Mouse (Mus musculus) cortical plate, adult 2 months (tissue): ENCODE results near the gene Adsl. TPM values are rescaled to one million over a fixed set of nuclear protein-coding genes. Genes with fewer than 3 reads are reported as not detected.

ENCODE experiments used
- H3K27ac ChIP-seq: fragments of 200-500 bp; 2 replicates; pipeline ENCODE4 v1.5.1; 2012; ENCODE audit warnings: low read length, control low read depth, inconsistent platforms; ENCODE audit not compliant: insufficient read depth
- H3K4me1 ChIP-seq: fragments of 200-500 bp; 2 replicates; pipeline ENCODE4 v1.6.1; 2011; ENCODE audit warnings: low read length; ENCODE audit not compliant: control insufficient read depth, insufficient read depth
- H3K4me3 ChIP-seq: fragments of 200-500 bp; 2 replicates; pipeline ENCODE4 v1.5.1; 2011; ENCODE audit warnings: mild to moderate bottlenecking, low read length, control low read depth; ENCODE audit not compliant: insufficient read depth
- CTCF ChIP-seq: fragments of 200-500 bp; IDR thresholded peaks from 2 replicates; pipeline ENCODE4 v1.5.1; 2011; ENCODE audit warnings: mild to moderate bottlenecking, control low read depth, low read length; ENCODE audit not compliant: insufficient read depth; ENCODE audit errors: extremely low read depth
- POLR2A ChIP-seq: fragments of 200-500 bp; IDR thresholded peaks from 2 replicates; pipeline ENCODE4 v1.6.1; 2011; ENCODE audit warnings: mild to moderate bottlenecking, low read length, control low read depth; ENCODE audit not compliant: insufficient read depth; ENCODE audit errors: extremely low read depth
- polyA plus RNA-seq: library from polyadenylated mRNA; depleted of rRNA; stranded (reverse); fragments of >200 nt; gene quantifications from 2 replicates; pipeline ENCODE4 v1.2.3, GENCODE M21; 2012

The Adsl gene
- polyA plus RNA-seq, 1 experiment = 52.3 TPM

DNA sequence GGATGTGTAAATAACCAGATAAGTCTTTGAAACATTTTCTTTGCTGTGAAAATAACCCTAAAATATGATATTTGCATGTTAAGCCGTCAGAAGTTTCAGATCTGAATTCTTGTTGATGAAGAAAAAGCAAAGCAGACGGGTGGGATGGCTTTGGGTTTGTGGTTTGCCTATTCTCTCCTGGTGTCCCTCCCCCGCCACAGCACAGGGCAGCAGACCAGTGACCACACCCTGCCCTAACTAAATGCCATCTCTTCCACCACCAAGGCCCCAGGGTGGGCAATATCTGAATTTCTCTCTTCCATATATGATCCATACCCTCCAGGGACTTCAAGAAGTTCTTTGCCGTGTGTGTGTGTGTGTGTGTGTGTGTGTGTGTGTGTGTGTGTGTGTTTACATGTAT is 9.7 kb upstream of the Adsl start:
- peaks cover 4% of the 10 kb centered on the region for H3K4me1 ChIP-seq
- TF ChIP-seq CTCF = no peak
- TF ChIP-seq POLR2A = no peak
- no peak overlapping the region for H3K4me3 ChIP-seq
- H3K27ac ChIP-seq = no peak overlapping the region

DNA sequence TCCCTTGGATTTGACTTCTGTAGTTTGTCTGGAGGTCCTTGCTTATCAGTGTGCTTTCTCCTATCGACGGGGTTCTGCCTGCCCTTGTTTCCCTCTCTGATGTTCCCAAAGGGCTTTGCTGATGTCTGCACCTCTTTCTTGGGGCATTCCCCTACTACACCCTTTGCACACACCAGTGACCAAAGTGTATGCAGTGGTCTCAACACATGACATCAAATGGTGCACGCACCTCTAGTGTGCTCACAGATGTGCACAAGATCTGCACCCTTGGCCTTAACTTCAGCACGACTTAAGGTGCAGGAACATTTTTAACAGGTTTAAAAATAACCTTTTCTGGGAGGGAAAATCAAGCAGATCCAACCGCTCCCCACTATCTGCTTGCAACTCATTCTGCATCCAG is 8.9 kb upstream of the Adsl start:
- Histone ChIP-seq H3K4me3 (no peak overlapping the region), H3K4me1 (peaks cover 4% of the 10 kb centered on the region), H3K27ac (no peak overlapping the region)
- TF ChIP-seq CTCF (no peak), POLR2A (no peak)

- TF ChIP-seq CTCF (no peak), POLR2A (no peak)
- no peak overlapping the region for H3K27ac ChIP-seq
- peaks cover 4% of the 10 kb centered on the region for H3K4me1 ChIP-seq
- H3K4me3 ChIP-seq = no peak overlapping the region
Observed at GRCm38 (mm10) chr15:80941468-80942040, 6.7 kb upstream of the Adsl start.

GRCm38 (mm10) chr15:80945851-80946250 is 2.4 kb upstream of the Adsl start:
- H3K4me1 ChIP-seq = peaks cover 3% of the 10 kb centered on the region; the same call in 1 of the 2 replicates
- H3K4me3 ChIP-seq = no peak overlapping the region
- H3K27ac ChIP-seq = no peak overlapping the region
- peak; percentile 48 for TF ChIP-seq CTCF
- TF ChIP-seq POLR2A = no peak

DNA sequence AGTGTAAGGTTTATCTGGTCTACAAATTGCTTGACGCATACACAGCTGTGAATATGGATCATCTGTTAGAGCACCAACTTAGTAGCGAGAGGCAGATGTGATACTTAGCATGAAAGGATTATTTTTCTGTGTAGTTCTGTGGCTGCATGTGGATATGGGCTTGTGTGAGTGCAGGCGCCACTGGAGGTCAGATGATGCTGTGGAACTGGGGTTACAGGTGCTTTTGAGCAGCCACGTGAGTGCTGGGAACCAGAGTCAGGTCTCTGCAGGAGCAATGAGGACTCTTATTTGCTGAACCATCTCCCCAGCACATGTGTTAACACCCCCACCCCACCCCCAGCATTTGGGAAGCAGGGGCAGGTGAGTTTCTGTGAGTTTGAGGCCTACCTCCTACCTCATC is 1.1 kb downstream of the Adsl start:
- TF ChIP-seq POLR2A (no peak), CTCF (no peak)
- Histone ChIP-seq H3K27ac (no peak overlapping the region), H3K4me1 (peaks cover 3% of the 10 kb centered on the region; the same call in 1 of the 2 replicates), H3K4me3 (peak overlapping the region; percentile 45; the same call in 1 of the 2 replicates)

DNA sequence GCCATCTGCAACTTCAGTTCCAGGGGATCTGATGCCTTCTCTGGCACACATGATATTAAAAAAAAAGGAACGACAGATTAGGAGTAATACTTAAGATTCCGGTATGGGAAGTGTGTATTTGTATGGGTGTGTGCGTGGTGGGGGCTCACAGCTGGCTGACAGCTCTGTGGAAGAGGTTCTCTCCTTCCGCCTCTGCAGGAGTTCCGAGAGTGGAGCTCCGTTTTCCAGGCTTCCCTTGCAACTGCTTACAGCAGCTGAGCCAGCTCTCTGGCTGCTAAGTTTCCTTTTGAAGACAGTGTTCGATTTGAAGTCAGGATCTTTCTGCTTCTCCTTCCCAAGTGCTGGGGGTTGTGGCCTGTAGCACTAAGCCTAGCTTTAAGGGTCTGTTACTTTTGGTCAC is 1.8 kb downstream of the Adsl start:
- Histone ChIP-seq H3K4me3 (no peak overlapping the region), H3K4me1 (peaks cover 3% of the 10 kb centered on the region; the same call in 1 of the 2 replicates), H3K27ac (no peak overlapping the region)
- TF ChIP-seq POLR2A (no peak), CTCF (no peak)

DNA sequence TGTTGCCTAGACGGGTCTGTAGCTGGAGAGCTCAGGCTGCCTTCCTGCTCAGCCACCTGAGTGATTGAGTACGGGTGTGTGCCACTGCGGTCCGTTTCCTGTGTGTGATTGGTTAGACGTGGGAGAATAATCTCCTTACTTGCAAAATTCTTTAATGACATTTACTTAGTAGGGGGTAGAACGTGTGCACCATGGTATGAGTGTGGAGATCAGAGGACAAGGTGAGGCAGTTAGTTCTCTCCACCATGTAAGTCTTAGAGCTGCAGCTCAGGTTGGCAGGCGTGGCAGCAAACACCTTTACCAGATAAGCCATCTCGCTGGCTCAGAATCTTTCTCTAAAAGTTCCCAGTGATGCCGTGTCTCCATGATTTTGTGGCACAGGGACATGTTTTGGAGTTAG is 5.7 kb downstream of the Adsl start:
- no peak for TF ChIP-seq POLR2A
- TF ChIP-seq CTCF = no peak
- Histone ChIP-seq H3K4me1 (peaks cover 6% of the 10 kb centered on the region; the same call in 1 of the 2 replicates), H3K27ac (no peak overlapping the region), H3K4me3 (no peak overlapping the region)

GRCm38 (mm10) chr15:80954861-80955260 is 6.6 kb downstream of the Adsl start:
- TF ChIP-seq CTCF (no peak), POLR2A (no peak)
- Histone ChIP-seq H3K4me3 (no peak overlapping the region), H3K4me1 (peaks cover 2% of the 10 kb centered on the region; the same call in 1 of the 2 replicates), H3K27ac (no peak overlapping the region)

- H3K27ac ChIP-seq = no peak overlapping the region
- TF ChIP-seq CTCF (no peak), POLR2A (no peak)
- H3K4me3 ChIP-seq = no peak overlapping the region
- H3K4me1 ChIP-seq = peaks cover 2% of the 10 kb centered on the region; the same call in 1 of the 2 replicates
Observed at GRCm38 (mm10) chr15:80955836-80956438, 7.6 kb downstream of the Adsl start.

DNA sequence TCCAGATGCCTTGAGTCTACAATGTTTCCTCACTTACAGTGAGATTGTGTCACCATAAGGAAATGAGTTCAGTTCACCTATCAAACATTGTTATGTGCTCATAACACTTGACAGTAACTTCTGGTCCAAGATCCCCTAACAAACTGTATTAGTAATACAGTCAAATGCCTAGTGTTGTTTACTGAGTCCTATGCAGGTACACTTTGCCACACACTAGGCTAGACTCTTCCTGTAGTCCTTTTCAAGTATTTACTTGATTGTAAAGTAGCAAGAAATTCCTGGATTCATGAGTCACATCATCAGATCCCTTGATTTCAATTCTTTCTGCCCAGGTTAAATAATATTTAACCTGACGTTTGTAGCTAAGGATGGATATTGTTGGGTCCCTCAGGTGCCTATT is 21.1 kb downstream of the Adsl start:
- Histone ChIP-seq H3K27ac (no peak overlapping the region), H3K4me1 (no peaks in the 10 kb centered on the region), H3K4me3 (no peak overlapping the region)
- no peak for TF ChIP-seq POLR2A
- TF ChIP-seq CTCF = no peak
